Mouse (Mus musculus): ENCODE results near the gene Ptpn1.
A peak's percentile ranks its signal among the peaks of the same experiment; 100 is the strongest.

Ptpn1 gene

GRCm38 (mm10) chr2:167931985-167932726 is at the start of gene Ptpn1:
Ptpn1 (plus strand) TSS chr2:167932057.
- peak; percentile 93 for DNase-seq (ENCODE audit: low read depth, low spot score)

DNA sequence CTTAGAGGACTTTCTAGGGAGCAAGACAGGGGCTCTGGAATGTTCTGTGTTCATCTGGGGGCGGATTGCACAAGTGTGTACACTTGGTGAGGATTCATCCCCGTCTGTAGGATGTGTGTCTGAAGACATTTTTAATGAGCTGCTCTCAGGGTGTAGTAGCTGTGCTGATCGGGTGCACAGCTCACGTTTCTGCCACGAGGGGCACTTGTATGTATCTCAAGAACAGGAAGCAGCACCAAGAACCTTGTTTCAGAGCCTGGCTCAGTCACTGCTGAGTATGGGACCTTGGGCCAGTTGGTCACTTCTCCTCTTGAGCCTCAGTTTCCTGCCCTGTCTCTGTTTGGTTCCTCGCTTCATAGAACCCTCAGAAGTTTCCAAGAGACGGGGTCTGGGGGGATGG is 45.4 kb upstream of the Ptpn1 start:
- DNase-seq (ENCODE audit: low read depth, low spot score) = no peak

DNA sequence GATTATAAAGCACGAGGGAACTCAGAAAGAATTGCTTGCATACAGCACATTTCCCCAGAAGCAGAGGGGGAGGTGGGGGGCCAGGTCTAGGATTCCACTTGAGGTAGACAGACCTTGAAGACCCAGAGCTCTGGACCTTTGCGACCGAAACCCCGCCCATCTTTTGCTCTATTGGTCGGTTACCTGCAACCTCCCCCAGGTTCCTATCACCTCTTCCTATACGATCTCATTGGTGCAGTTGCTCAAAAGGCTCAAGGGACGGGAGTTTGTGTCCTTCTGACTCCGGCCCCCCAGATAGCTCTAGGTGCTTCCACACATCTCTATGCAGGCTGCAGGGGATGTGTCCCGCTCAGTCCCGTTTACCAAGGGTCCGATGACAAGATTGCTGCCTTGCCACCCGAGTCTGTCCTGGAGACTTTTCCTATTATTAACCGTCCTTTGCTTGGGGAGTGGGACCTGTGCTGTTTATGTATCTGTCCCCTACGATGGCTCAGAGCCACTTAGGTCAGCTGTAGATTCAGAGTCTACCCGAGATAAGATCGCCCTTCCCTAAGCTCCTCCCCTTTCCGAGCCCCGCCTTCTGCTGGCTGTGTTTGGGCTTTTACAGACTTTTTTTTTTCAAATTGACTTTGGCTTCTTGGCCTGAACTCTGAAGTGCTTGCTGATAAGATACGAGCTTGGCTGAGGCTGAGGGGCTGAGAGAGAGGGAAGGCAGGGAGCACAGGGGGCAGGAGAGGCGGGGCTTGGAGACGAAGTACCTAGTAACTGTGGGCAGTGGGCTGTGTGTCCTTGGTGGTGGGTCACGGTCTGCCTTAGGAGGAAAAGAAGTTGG is 44.1 kb upstream of the Ptpn1 start:
- DNase-seq (ENCODE audit: low read depth, low spot score) = no peak

DNA sequence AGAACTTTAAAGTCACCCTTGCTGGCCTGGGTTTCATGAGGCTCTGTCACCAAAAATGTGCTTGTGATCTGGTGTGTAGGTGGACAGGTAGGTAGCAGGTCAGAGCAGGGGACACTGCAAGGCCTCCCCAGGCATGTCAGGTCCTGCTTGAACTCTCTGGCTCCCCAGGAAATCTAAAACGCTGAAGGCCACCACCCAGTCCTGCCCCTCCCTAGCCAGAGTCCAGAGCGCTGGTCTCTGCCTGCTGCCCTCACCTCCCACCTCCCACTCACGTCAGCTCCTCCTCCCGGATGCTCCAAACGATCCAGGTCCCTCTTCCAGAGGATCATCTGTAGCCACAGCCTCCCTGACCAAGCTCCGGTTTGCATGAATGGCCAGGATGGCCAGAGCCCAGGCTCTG is 43.0 kb upstream of the Ptpn1 start:
- no peak for DNase-seq (ENCODE audit: low read depth, low spot score)

DNA sequence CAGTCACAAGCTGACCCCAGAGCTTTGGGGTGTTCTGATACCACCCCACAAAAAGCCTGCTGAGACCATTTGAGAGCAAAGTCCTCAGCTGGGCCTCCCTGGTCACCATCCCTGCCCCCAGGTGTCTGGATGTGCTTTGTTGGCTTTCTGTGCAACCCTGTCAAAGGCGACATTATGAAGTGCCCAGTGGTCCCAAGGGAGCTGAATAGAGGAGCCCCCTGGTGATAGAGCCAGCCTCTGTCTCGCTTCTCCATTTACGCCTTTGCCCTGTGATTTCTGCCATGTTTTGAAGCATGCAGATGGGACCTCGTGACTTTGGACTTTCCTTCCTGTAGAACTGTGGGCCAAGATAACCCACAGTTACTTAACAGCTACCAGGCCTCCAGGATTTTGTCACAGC is 42.0 kb upstream of the Ptpn1 start:
- DNase-seq (ENCODE audit: low read depth, low spot score) = no peak

GRCm38 (mm10) chr2:167891908-167892307 is 39.9 kb upstream of the Ptpn1 start:
- DNase-seq (ENCODE audit: low read depth, low spot score) = peak; percentile 60

GRCm38 (mm10) chr2:167893680-167894079 is 38.2 kb upstream of the Ptpn1 start:
- no peak for DNase-seq (ENCODE audit: low read depth, low spot score)

DNA sequence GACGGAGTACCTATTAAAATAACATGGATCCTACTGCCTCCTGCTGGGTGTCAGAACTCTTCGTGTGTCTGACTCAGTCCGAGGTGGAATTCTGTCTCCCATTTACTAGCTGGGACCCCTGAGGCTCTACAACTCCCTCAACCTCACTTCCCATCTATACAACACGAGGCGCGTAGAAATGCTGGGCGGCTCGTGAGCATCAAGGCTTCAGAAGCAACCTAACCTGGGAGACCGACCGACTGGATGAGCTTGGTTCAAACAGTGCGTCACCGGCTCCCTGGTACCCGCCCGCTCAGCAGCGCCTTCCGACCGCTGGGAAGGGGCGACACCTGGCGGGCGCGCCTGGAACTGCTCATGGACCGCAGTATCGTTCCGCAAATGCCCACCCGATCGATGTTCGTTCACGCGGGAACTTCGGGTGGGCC is 36.9 kb upstream of the Ptpn1 start:
- peak; percentile 77 for DNase-seq (ENCODE audit: low read depth, low spot score)

DNA sequence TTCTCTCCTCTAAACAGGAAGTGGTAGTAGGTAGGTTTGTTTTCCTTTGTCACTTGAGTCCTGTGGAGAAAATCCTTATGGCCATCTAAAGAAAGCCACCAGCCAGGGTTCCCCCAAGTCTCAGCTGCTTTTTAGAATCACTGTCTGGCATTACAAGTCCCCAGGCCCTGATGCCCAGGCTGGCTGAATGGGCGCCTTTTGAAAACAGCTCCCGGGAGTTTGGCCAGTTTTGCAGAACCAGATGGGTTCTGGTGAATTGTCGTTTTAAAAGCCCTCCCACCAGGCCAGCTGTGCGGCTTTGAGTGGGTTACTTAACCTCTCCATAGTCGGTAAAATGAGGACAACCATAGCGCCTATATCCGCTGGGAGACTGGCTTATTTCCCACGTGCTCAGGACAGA is 34.0 kb upstream of the Ptpn1 start:
- DNase-seq (ENCODE audit: low read depth, low spot score) = no peak

DNA sequence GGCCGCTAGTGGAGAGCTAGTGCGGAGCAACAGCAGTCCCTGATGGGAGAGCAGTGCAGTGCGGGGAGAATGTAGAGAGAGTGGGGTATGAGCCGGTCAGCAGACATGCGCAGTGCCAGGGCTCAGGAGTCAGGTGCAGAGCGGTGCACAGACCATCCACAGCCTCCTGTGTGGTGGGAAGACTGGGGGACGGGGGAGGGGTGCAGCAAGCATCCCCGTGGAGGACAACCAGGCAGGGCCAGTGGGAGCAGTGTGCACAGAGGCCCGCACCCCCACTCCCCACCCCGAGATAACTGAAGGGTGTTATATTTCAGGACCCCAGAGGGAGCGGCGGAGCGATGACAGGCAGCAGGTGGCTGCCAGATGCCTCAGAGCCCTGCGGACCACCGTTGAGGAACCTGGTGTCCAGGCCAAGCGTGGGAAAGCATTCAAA is 31.9 kb upstream of the Ptpn1 start:
- peak; percentile 66 for DNase-seq (ENCODE audit: low read depth, low spot score)

- DNase-seq (ENCODE audit: low read depth, low spot score) = no peak
These were observed 29.6 kb upstream of the Ptpn1 start for GRCm38 (mm10) chr2:167902116-167902703.

DNA sequence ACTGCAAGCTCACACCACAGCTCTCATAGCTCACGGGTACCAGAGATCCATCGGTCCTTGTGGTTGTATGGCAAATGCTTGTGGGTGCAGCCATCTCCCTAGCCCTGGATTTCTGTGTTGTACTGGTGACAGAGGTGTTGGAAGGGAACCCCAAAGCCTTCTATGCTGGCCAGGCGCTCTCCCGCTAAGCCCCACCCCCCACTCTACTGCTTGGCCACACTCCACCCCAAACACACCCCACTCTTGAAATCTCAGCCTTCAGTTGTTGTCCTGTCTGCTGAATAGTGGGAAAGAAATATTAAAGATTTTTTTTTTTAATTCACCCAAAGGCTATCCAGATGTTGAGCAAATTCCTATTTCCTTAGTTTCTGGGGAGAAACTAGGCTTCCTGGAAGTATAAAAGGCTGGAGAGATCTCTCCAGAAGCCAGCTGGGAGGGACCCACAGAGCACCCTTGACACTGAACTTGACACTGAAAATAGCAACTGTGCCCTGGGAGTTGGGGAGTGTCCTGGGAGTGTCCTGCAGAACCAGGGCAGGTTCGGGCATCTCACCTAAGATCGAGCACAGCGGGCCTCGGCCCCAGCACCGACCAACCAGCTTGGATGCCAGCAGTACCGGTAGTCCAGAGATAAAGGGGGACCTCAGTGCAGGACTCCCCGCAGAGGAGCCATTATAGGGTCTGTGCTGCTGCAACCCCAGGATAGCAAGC is 28.5 kb upstream of the Ptpn1 start:
- DNase-seq (ENCODE audit: low read depth, low spot score) = no peak

DNA sequence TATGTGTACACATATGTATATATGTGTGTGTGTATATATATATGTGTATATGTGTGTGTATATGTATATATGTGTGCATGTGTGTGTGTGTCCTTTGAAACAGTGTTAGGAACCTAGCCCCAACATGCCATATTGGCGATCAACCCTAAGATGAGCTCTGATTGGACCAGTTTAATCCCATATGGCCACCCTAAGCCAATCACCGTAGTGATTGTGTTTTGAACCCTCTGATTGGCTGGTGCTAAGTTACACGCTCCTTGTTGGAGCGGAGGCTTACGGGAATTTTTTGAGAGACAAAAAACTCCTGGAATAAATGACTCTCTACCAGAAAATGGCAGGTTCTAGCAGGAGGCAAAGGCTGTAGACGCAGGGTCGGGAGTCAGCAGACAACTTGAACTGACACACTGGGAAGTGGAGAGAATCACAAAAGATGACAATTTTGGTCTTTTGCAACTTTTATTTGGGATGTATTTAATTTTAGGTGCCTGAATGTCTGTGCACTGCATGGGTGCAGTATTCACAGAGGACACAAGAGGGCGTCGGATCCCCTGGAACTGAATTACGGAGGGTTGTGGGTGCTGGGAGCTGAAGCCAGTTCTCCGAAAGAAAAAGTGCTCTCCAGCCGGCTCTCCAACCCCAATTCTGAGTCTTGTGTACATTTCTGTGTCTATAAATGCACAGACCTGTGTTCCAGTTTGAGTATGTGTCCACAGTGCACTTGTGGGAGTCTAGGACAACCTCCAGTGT is 27.1 kb upstream of the Ptpn1 start:
- DNase-seq (ENCODE audit: low read depth, low spot score) = no peak

GRCm38 (mm10) chr2:167905561-167905960 is 26.3 kb upstream of the Ptpn1 start:
- DNase-seq (ENCODE audit: low read depth, low spot score) = no peak

DNA sequence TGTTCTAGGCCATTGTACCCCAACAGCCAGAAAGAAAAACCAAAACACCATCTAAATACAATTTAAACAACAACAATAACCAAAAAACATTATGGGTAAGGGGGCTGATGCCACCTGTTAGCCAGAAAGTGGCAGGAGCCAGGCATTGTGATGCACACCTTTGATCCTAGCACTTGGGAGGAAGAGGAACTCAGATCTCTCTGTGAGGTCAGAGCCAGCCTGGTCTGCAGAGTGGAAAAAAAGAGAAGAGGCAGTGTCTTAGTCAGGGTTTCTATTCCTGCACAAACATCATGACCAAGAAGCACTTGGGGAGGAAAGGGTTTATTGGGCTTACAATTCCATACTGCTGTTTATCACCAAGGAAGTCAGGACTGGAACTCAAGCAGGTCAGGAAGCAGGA is 25.1 kb upstream of the Ptpn1 start:
- DNase-seq (ENCODE audit: low read depth, low spot score) = no peak

GRCm38 (mm10) chr2:167909531-167910177 is 22.2 kb upstream of the Ptpn1 start:
- no peak for DNase-seq (ENCODE audit: low read depth, low spot score)

GRCm38 (mm10) chr2:167910178-167910540 is 21.7 kb upstream of the Ptpn1 start:
- no peak for DNase-seq (ENCODE audit: low read depth, low spot score)

GRCm38 (mm10) chr2:167911511-167911910 is 20.3 kb upstream of the Ptpn1 start:
- DNase-seq (ENCODE audit: low read depth, low spot score) = no peak

DNA sequence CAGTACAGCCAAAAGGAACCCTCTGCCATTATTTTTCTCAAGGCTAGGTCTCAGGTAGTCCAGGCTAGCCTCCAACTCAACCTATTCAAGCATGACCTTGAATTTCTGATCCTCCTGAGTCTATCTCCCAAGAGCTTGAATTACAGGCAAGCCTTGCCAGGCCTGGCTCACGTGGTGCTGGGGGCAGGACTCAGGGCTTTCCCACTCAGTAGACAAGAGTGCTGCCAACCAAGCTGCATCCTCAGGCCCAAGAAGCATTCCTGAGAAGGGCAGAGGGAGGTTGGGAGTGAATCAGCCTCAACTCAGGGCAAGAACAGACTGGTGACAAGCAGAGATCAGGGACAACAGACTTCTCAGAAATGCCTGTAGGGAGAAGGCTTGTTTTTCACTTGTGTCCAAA is 12.8 kb upstream of the Ptpn1 start:
- DNase-seq (ENCODE audit: low read depth, low spot score) = no peak

DNA sequence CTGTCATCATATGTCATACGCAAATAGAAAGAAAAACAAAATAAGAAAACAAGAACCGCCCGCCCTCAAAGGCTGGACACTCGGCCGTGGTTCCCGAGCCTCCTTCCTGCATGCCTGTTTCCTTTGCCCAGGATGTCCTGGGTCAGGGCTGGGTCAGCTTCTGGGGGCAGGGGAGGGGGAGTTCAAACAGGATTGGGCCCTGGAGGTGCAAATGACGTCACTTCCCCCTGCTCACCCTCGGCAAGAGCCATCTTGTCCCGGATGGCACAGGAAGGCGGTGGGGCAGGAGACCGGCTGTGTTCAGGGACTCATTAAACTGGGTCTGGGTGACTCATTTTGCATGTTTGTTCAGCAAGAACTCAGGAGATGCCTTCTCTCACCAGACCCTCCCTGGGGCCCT is 11.8 kb upstream of the Ptpn1 start:
- no peak for DNase-seq (ENCODE audit: low read depth, low spot score)
